Mouse (Mus musculus) myocyte (in vitro differentiated cells): ENCODE measurements at regions not wholly inside any gene's neighbourhood (a gene's known extent, or its start where the extent isn't known, plus 50 kb on each side); places are given as distances from the start of the nearest gene placed in this dataset.

Source experiments
- H3K27me3 ChIP-seq: one replicate; pipeline ENCODE4 v1.6.1; 2011; ENCODE audit not compliant: control insufficient read depth, insufficient read depth, insufficient read length
- H3K36me3 ChIP-seq: one replicate; pipeline ENCODE4 v1.6.1; 2011; ENCODE audit not compliant: control insufficient read depth, insufficient read depth
- H3K4me2 ChIP-seq: one replicate; pipeline ENCODE4 v1.6.1; 2011; ENCODE audit warnings: low read depth, control low read depth
- H3K4me3 ChIP-seq: one replicate; pipeline ENCODE4 v1.5.1; 2011; ENCODE audit warnings: mild to moderate bottlenecking, control low read depth, moderate library complexity
- H3K79me2 ChIP-seq: one replicate; pipeline ENCODE4 v1.6.1; 2011; ENCODE audit not compliant: control insufficient read depth, insufficient read depth
- H3ac ChIP-seq: one replicate; pipeline ENCODE4 v1.6.1; 2011; ENCODE audit not compliant: control insufficient read depth, insufficient read length
- CEBPB ChIP-seq: IDR thresholded peaks from 2 replicates; pipeline ENCODE4 v1.6.1; 2011; ENCODE audit warnings: mild to moderate bottlenecking, moderate library complexity; ENCODE audit not compliant: poor library complexity, insufficient read depth, severe bottlenecking
- E2F4 ChIP-seq: IDR thresholded peaks from one replicate; pipeline ENCODE4 v1.6.1; 2011; ENCODE audit warnings: mild to moderate bottlenecking, control low read depth, moderate library complexity; ENCODE audit not compliant: insufficient read depth
- MAX ChIP-seq: IDR thresholded peaks from one replicate; pipeline ENCODE4 v1.6.1; 2011; ENCODE audit warnings: low read depth, mild to moderate bottlenecking, control low read depth
- MYOD1 ChIP-seq, 3 experiments: IDR thresholded peaks; one replicate each; pipeline ENCODE4 v1.6.1; 2011; ENCODE audit warnings: control low read depth in 2 of 3, low read depth in 2 of 3, mild to moderate bottlenecking in 2 of 3, moderate library complexity in 1 of 3; ENCODE audit not compliant: insufficient read length in 2 of 3, control insufficient read depth in 1 of 3
- MYOG ChIP-seq, 3 experiments: IDR thresholded peaks; one replicate each; pipeline ENCODE4 v1.6.1; 2011; ENCODE audit warnings: control low read depth in 2 of 3, low read depth in 2 of 3, mild to moderate bottlenecking in 2 of 3; ENCODE audit not compliant: insufficient read length in 2 of 3, control insufficient read depth in 1 of 3, insufficient read depth in 1 of 3
- POLR2A ChIP-seq: IDR thresholded peaks from one replicate; pipeline ENCODE4 v1.6.1; 2011; ENCODE audit warnings: low read depth, mild to moderate bottlenecking, control low read depth, moderate library complexity; ENCODE audit not compliant: insufficient read length
- POLR2AphosphoS2 ChIP-seq: IDR thresholded peaks from one replicate; pipeline ENCODE4 v1.6.1; 2011; ENCODE audit warnings: low read depth, control low read depth; ENCODE audit not compliant: insufficient read length
- REST ChIP-seq: IDR thresholded peaks from one replicate; pipeline ENCODE4 v1.6.1; 2011; ENCODE audit warnings: mild to moderate bottlenecking, control low read depth, moderate library complexity; ENCODE audit not compliant: insufficient read depth, insufficient read length
- SRF ChIP-seq: IDR thresholded peaks from one replicate; pipeline ENCODE4 v1.6.1; 2011; ENCODE audit warnings: low read depth; ENCODE audit not compliant: control insufficient read depth, insufficient read length
- TCF12 ChIP-seq: IDR thresholded peaks from one replicate; pipeline ENCODE4 v1.6.1; 2011; ENCODE audit warnings: mild to moderate bottlenecking, control low read depth; ENCODE audit not compliant: poor library complexity, insufficient read depth, severe bottlenecking
- TCF3 ChIP-seq: IDR thresholded peaks from one replicate; pipeline ENCODE4 v1.6.1; 2011; ENCODE audit warnings: low read depth, control low read depth; ENCODE audit not compliant: insufficient read length
- USF1 ChIP-seq: IDR thresholded peaks from one replicate; pipeline ENCODE4 v1.6.1; 2011; ENCODE audit warnings: low read depth, mild to moderate bottlenecking, control low read depth, moderate library complexity

DNA sequence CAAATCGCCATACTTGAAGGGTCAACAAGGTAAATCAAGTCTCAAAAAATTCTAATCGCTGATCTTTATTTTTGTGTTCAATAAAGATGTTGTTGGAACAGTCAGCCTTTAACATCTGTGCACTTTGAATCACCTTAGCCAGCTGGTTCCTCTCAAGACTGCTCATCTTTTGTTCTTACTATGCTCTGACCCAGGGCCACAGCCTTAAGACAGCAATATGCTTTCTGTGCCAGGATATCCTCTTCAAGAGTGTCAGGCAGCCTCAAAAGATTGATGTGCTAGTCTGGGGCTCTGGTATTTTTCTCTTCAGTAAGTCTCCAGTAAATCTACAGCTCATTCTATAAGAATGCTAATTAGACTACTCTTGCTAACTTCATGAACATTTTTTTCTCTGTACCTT, 199.9 kb downstream of the Dph6 start:
- no peak overlapping the region for H3K4me3 ChIP-seq
- H3ac ChIP-seq = no peak overlapping the region
- no peaks in the 10 kb centered on the region for H3K27me3 ChIP-seq
- H3K79me2 ChIP-seq = no peaks in the 10 kb centered on the region
- no peak overlapping the region for H3K4me2 ChIP-seq
- H3K36me3 ChIP-seq = no peaks in the 10 kb centered on the region
- no peak for TF ChIP-seq MAX

DNA sequence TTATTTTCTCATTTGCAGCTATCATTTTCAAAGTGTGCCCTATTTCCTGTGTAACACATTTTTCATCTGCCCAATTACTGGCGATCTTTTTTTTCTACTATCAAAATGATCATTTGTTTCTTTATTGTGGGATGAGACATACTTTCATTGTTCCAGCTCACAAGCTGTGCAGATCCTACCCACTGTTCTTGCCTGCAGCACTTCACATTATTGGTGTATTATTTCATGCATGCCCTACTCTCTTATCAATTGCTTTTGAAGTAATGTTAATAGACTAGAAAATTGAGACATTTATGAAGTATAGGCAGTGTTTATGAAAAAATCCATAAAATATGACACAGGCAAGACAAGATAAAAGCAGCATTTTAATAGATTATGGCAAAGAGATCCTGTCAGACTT, 204.6 kb downstream of the Dph6 start:
- H3K27me3 ChIP-seq = no peaks in the 10 kb centered on the region
- H3K4me3 ChIP-seq = no peak overlapping the region
- H3K4me2 ChIP-seq = no peak overlapping the region
- TF ChIP-seq POLR2A (no peak), E2F4 (no peak), CEBPB (no peak), REST (no peak), TCF3 (no peak), MYOD1 (IDR thresholded peaks at IDR 0.05; ENCODE audit: control insufficient read depth in 1 of 3, insufficient read length in 2 of 3, low read depth in 2 of 3) (no peak), SRF (no peak), MYOG (IDR thresholded peaks at IDR 0.05; ENCODE audit: control insufficient read depth in 1 of 3, insufficient read depth in 1 of 3, insufficient read length in 2 of 3, low read depth in 2 of 3) (no peak), USF1 (no peak), POLR2AphosphoS2 (no peak)
- H3K36me3 ChIP-seq = no peaks in the 10 kb centered on the region
- H3K79me2 ChIP-seq = no peaks in the 10 kb centered on the region
- no peak overlapping the region for H3ac ChIP-seq

GRCm38 (mm10) chr2:114443801-114444200, 211.0 kb downstream of the Dph6 start:
- TF ChIP-seq USF1 = no peak
- no peak for TF ChIP-seq MYOG (IDR thresholded peaks at IDR 0.05; ENCODE audit: control insufficient read depth in 1 of 3, insufficient read depth in 1 of 3, insufficient read length in 2 of 3, low read depth in 2 of 3)
- TF ChIP-seq POLR2A = no peak
- no peak for TF ChIP-seq TCF3
- TF ChIP-seq CEBPB = no peak
- no peak for TF ChIP-seq POLR2AphosphoS2
- TF ChIP-seq MYOD1 (IDR thresholded peaks at IDR 0.05; ENCODE audit: control insufficient read depth in 1 of 3, insufficient read length in 2 of 3, low read depth in 2 of 3) = no peak
- no peak for TF ChIP-seq E2F4
- no peak for TF ChIP-seq REST
- TF ChIP-seq MAX = no peak
- no peak for TF ChIP-seq SRF
- no peak for TF ChIP-seq TCF12
- H3K4me2 ChIP-seq = no peak overlapping the region
- no peaks in the 10 kb centered on the region for H3K36me3 ChIP-seq
- H3K79me2 ChIP-seq = no peaks in the 10 kb centered on the region
- no peak overlapping the region for H3K4me3 ChIP-seq
- H3K27me3 ChIP-seq = no peaks in the 10 kb centered on the region
- no peak overlapping the region for H3ac ChIP-seq

- no peaks in the 10 kb centered on the region for H3K36me3 ChIP-seq
- H3K4me3 ChIP-seq = no peak overlapping the region
- H3K27me3 ChIP-seq = no peaks in the 10 kb centered on the region
- TF ChIP-seq TCF12 (no peak), TCF3 (no peak), POLR2A (no peak), MAX (no peak), E2F4 (no peak), POLR2AphosphoS2 (no peak), SRF (no peak), USF1 (no peak)
- no peaks in the 10 kb centered on the region for H3K79me2 ChIP-seq
- H3ac ChIP-seq = no peak overlapping the region
- no peak overlapping the region for H3K4me2 ChIP-seq
Observed at GRCm38 (mm10) chr2:114440943-114441342, 213.8 kb downstream of the Dph6 start.

GRCm38 (mm10) chr2:114439668-114440067, 215.1 kb downstream of the Dph6 start:
- Histone ChIP-seq H3K4me2 (no peak overlapping the region), H3K4me3 (no peak overlapping the region), H3K36me3 (no peaks in the 10 kb centered on the region), H3K27me3 (no peaks in the 10 kb centered on the region), H3ac (no peak overlapping the region), H3K79me2 (no peaks in the 10 kb centered on the region)
- TF ChIP-seq SRF = no peak
- no peak for TF ChIP-seq TCF12

- TF ChIP-seq POLR2AphosphoS2 (no peak), TCF12 (no peak), REST (no peak), TCF3 (no peak), MYOG (IDR thresholded peaks at IDR 0.05; ENCODE audit: control insufficient read depth in 1 of 3, insufficient read depth in 1 of 3, insufficient read length in 2 of 3, low read depth in 2 of 3) (no peak), SRF (no peak), MAX (no peak), CEBPB (no peak), MYOD1 (IDR thresholded peaks at IDR 0.05; ENCODE audit: control insufficient read depth in 1 of 3, insufficient read length in 2 of 3, low read depth in 2 of 3) (no peak), USF1 (no peak), POLR2A (no peak), E2F4 (no peak)
- Histone ChIP-seq H3K27me3 (no peaks in the 10 kb centered on the region), H3K4me2 (no peak overlapping the region), H3K79me2 (no peaks in the 10 kb centered on the region), H3ac (no peak overlapping the region), H3K4me3 (no peak overlapping the region), H3K36me3 (no peaks in the 10 kb centered on the region)
Observed at GRCm38 (mm10) chr2:114438048-114438447, 216.7 kb downstream of the Dph6 start.
